Comparison of ENCODE assay signal across 7 mouse cellular contexts in the genomic region with DNA sequence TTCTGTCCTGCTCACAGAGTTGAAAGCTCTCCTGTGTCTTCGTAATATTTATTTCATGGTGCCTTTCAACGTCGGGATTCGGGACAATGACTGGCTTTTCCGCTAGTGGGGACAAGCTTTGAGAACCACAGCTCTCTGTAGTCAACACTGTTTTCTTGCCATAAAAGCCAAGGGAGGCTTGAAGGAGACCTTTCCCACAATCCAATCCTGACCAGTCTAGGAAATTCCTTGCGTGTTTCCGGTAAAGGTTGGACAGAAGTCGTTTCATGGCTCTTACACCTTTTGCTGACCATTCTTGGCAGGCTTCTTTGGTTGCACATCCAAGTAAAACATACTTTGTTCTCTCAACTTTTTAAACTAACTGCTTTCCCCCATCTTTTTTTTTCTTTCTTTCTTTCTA.
DNase-seq lines count a peak whose midpoint lies in the region; ATAC-seq and TF ChIP-seq lines count a peak whose summit lies in the region.

No protein-coding gene starts in this region.

- H3K9ac ChIP-seq in heart, embryonic 16.5 days (ENCODE audit: low read length), result no peak overlapping the region
- H3K9ac ChIP-seq in liver, embryonic 13.5 days, result peak overlapping the region; percentile 73; the same call in 1 of the 2 replicates

- H3K27me3 ChIP-seq in testis, adult 2 months (ENCODE audit: control insufficient read depth, insufficient read depth, low read length), result no peaks in the 10 kb centered on the region; the same call in none of the 2 replicates
- H3K27me3 ChIP-seq in heart, embryonic 16.5 days (ENCODE audit: control insufficient read depth, insufficient read depth, low read length), result no peaks in the 10 kb centered on the region
- peaks cover 38% of the 10 kb centered on the region for H3K27me3 ChIP-seq in liver, embryonic 13.5 days

- peak overlapping the region; percentile 90 for H3K27ac ChIP-seq in testis, adult 2 months (ENCODE audit: control insufficient read depth, insufficient read depth, low read depth, low read length)
- 0 out of 2 replicates have a peak overlapping the region, but pooled peaks have one; percentile 30 for H3K27ac ChIP-seq in heart, embryonic 16.5 days (ENCODE audit: low read length)
- no peak overlapping the region for H3K27ac ChIP-seq in liver, embryonic 13.5 days

- H3K9me3 ChIP-seq in heart, embryonic 16.5 days (replicated peaks; ENCODE audit: control insufficient read depth, low read length), result no peaks in the 10 kb centered on the region
- no peaks in the 10 kb centered on the region for H3K9me3 ChIP-seq in liver, embryonic 13.5 days (replicated peaks)

- peaks cover 16% of the 10 kb centered on the region for H3K4me1 ChIP-seq in testis, adult 2 months (ENCODE audit: control insufficient read depth, insufficient read depth, low read length)
- peaks cover 14% of the 10 kb centered on the region for H3K4me1 ChIP-seq in heart, embryonic 16.5 days (ENCODE audit: control insufficient read depth, insufficient read depth, low read length)
- H3K4me1 ChIP-seq in liver, embryonic 13.5 days (replicated peaks), result peaks cover 39% of the 10 kb centered on the region

- peak overlapping the region; percentile 98 for H3K4me2 ChIP-seq in heart, embryonic 16.5 days (ENCODE audit: low read depth, low read length)
- peak overlapping the region; percentile 88 for H3K4me2 ChIP-seq in liver, embryonic 13.5 days

- H3K36me3 ChIP-seq in testis, adult 2 months (ENCODE audit: control insufficient read depth, insufficient read depth, low read length), result no peaks in the 10 kb centered on the region
- no peaks in the 10 kb centered on the region for H3K36me3 ChIP-seq in heart, embryonic 16.5 days (ENCODE audit: control insufficient read depth, insufficient read depth)
- no peaks in the 10 kb centered on the region for H3K36me3 ChIP-seq in liver, embryonic 13.5 days

- 72% methylated on average over 8 of the region's 8 CpGs for WGBS in heart, embryonic 16.5 days
- 76% methylated on average over 8 of the region's 8 CpGs for WGBS in liver, embryonic 13.5 days (ENCODE audit: insufficient replicate concordance)

- no peak for TF ChIP-seq POLR2A in testis, adult 2 months (IDR thresholded peaks at IDR 0.05; ENCODE audit: control insufficient read depth, low read depth, low read length)

- TF ChIP-seq CTCF in testis, adult 2 months (IDR thresholded peaks at IDR 0.05; ENCODE audit: control insufficient read depth, insufficient read depth, insufficient replicate concordance, low read depth, low read length), result no peak

- ATAC-seq in heart, embryonic 16.5 days (replicated peaks; ENCODE audit: extremely low read depth, insufficient read depth, low FRiP score), result no peak
- ATAC-seq in liver, embryonic 13.5 days (ENCODE audit: low read depth), result no peak
- ATAC-seq in activated CD4-positive, CD25-positive, alpha-beta regulatory T cell, adult 4 months, result no peak

- no peak overlapping the region; the same call in 1 of the 2 replicates for H3K4me3 ChIP-seq in testis, adult 2 months (ENCODE audit: control insufficient read depth, low read depth, low read length)
- peak overlapping the region; percentile 79; the same call in 1 of the 2 replicates for H3K4me3 ChIP-seq in heart, embryonic 16.5 days (ENCODE audit: low read length)
- H3K4me3 ChIP-seq in liver, embryonic 13.5 days (replicated peaks), result peak overlapping the region; percentile 75

- DNase-seq in testis, postnatal 14 days (ENCODE audit: low spot score), result no peak
- DNase-seq in liver, embryonic 13.5 days, result no peak
- DNase-seq in frontal cortex, postnatal 25 days (ENCODE audit: low spot score in 2 of 2), result no peak
- DNase-seq in gastrocnemius, adult 8-10 months (ENCODE audit: low spot score in 2 of 2), result no peak
